Mouse (Mus musculus): Measurements from ENCODE around the gene Taar9.
A peak's percentile ranks its signal among the peaks of the same experiment; 100 is the strongest.
"Not testable (repeated sequence)": the region's sequence is repeated elsewhere in the genome, so short reads cannot be mapped to it uniquely, and the experiment has no call there.

Taar9 gene

DNA sequence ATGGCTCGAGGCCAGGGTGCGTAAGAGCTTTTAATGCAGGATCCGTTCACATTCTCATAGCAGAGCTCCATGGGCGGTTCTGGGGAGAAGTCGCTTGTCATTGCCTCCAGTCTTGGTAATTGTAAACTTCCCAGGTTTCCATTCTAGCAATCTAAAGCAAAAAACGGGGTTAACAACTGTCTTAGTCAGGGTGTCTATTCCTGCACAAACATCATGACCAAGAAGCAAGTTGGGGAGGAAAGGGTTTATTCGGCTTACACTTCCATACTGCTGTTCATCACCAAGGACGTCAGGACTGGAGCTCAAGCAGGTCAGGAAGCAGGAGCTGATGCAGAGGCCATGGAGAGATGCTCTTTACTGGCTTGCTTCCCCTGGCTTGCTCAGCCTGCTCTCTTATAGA lies at the start of gene Taar9:
Gene Taar9, minus strand, starts transcription at position 101 of the 400 bp plus-strand sequence.
- not testable (repeated sequence) for DNase-seq (ENCODE audit: low read depth, low spot score)

DNA sequence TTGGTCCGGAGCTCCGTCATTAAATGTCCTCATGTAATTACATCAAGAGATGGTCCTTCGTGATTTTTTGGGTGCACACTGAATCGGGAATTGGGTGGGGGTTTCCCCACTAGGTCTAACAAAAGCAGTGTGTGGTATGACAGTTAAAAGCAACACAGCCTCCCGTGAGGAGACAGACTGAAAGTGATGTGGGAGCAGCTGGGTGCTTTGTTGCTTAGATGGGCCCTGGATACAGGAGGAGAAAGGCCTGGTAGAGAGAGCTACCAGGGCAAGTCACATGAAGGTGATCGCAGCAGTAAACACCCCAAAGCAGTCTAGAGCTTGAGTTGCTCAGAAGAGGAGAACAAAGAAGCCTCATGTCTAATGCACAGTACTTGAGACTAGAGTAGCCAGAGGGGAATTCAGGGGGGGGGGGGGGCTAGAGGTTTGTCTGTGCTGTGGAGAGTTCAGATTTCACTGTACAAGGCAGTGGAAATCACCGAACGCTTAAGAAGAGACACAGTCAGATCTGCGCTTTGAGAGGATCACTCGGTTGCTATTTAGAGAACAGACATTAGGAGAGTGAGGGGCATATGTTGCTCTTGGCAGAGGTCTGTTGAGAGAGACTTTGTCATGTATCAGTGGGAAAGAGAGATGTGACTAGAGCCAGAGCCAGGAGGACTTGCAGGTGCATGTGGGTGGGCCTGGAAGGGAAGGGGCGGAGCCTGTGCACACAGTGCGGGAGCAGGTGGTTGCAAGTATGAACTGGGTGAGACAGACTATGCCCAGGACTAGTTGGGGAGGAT lies 49.3 kb upstream of the Taar9 start:
- no peak for DNase-seq (ENCODE audit: low read depth, low spot score)

- DNase-seq (ENCODE audit: low read depth, low spot score), result no peak
Observed at GRCm38 (mm10) chr10:24150086-24150485, 40.8 kb upstream of the Taar9 start.

DNA sequence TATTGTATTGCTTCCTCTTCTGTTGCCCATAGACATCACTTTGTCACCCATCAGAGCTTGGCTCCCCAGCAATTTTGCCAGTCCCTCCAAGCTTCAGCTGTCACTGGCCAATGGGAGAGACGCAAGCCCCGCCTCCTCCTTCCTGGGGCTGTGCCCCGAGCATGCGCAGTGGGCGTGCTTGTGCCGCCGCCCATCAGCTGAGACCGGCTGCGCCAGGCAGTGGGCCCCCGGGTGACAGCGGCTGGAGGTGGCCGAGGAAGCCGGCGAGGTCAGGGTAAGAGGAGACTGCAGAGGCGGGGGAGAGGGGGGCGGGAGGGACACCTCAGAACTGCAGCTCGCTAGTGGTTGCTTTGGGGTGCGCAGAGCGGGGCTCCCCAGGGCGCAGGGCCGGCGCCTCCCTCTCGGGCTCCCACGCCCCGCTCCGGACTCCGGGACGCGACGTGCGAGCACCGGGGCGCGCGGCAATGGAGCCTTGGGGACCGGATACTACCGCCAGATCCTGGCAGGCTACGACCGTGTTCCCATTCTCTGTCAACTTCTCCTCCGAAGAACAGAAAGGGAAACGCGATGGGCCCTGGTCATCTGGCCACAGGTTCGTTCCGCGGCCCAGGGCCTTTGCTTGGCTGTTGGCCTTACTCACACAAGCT lies 39.9 kb upstream of the Taar9 start, which contains the start of gene Stx7:
Gene Stx7, plus strand, starts transcription at position 168 of the 647 bp plus-strand sequence.
- peak; percentile 61 for DNase-seq (ENCODE audit: low read depth, low spot score)

DNA sequence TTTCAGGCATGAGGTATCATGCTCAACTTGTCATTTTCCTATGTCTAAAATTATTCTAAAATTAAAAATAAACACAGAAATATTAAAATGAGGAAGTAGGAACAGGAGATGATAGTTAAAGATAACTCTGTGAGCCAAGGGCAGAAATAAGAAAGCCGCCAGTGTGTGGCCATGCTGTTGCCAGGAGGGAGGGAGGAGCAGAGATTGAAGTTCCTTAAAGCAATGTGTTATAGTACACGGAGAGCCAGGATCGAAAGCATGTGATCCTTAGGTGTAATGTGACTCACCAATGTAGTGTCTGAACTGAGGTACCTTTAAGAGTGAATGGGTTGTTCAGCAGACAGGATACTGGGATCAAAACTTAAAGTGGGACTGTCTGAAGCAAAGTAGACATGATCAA lies 33.4 kb upstream of the Taar9 start:
- no peak for DNase-seq (ENCODE audit: low read depth, low spot score)

- no peak for DNase-seq (ENCODE audit: low read depth, low spot score)
Observed at GRCm38 (mm10) chr10:24138623-24139261, 29.4 kb upstream of the Taar9 start.

DNA sequence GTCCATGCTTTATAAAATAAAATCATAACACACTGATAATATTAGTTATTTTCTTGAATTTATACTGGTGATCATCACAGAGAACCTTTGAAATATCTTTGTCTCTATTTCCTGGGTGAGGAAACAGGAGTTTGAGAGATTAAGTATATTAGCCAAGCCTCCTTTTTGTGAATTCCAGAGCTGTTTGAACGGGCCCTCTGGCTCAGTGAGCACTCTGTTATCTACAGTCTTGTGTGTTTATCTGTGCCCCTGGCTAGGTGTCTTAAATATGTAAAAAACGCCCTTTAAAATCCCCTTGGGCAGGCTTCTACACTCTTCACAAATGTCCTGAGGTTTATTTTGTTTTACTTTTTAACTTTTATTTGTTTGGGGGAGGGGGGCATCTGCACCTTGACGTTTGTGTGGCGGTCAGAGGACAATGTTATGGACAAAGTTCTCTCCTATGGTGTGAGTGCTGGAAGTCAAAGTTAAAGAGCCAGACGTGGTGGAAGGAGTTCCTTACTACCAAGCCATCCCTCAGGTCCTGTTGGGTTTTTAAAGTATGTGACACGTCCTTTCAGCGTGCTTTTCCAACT lies 24.8 kb upstream of the Taar9 start:
- DNase-seq (ENCODE audit: low read depth, low spot score), result no peak

DNA sequence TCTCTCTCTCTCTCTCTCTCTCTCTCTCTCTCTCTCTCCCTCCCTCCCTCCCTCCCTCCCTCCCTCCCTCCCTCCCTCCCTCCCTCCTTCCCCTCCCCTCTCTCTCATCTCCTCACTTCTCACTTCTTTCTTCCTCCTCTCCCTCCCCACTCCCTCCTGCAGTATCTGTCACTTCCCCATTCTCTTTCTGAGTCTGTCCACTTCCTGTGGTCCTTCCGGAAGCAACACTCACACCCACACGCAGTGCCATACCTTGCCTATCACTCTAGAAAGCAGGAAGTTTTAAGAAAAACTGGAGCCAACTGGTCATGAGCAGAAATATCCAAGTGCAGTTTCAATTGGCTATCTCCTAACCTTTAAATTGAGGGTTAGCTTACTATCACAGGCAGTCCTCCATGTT lies 23.8 kb upstream of the Taar9 start:
- no peak for DNase-seq (ENCODE audit: low read depth, low spot score)

GRCm38 (mm10) chr10:24132273-24132672 lies 22.9 kb upstream of the Taar9 start:
- DNase-seq (ENCODE audit: low read depth, low spot score), result no peak

- no peak for DNase-seq (ENCODE audit: low read depth, low spot score)
Observed at GRCm38 (mm10) chr10:24131451-24132262, 22.3 kb upstream of the Taar9 start.

- no peak for DNase-seq (ENCODE audit: low read depth, low spot score)
Observed at GRCm38 (mm10) chr10:24111116-24111778, 1.9 kb upstream of the Taar9 start.

DNA sequence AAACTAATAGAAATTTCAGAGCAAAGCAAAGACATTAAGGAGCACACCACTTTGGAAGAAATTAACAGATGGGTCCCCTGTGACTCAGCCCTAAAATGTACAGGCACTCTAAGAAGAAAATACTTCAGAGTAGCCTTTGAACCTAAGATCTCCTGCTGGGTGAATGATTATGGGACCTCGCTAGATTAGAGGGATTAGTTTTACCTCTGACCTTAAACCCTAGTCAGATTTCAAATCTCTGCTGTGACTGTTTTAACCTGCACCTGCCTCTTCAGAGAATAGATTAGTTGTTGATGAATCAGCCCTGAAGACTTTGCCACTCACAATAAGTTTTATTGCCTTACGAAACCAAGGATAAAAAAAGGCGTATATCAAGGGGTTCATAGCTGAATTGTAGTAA lies 1.1 kb downstream of the Taar9 start:
- no peak for DNase-seq (ENCODE audit: low read depth, low spot score)

GRCm38 (mm10) chr10:24107747-24108146 lies 1.6 kb downstream of the Taar9 start:
- DNase-seq (ENCODE audit: low read depth, low spot score), result no peak

- DNase-seq (ENCODE audit: low read depth, low spot score), result not testable (repeated sequence)
Observed at GRCm38 (mm10) chr10:24103299-24103698, 6.0 kb downstream of the Taar9 start.

GRCm38 (mm10) chr10:24101812-24102211 lies 7.5 kb downstream of the Taar9 start, which contains the start of gene Taar8c:
TSS of gene Taar8c (minus strand) at chr10:24101912.
- DNase-seq (ENCODE audit: low read depth, low spot score), result not testable (repeated sequence)

- DNase-seq (ENCODE audit: low read depth, low spot score), result not testable (repeated sequence)
Observed at GRCm38 (mm10) chr10:24097010-24097409, 12.3 kb downstream of the Taar9 start.

DNA sequence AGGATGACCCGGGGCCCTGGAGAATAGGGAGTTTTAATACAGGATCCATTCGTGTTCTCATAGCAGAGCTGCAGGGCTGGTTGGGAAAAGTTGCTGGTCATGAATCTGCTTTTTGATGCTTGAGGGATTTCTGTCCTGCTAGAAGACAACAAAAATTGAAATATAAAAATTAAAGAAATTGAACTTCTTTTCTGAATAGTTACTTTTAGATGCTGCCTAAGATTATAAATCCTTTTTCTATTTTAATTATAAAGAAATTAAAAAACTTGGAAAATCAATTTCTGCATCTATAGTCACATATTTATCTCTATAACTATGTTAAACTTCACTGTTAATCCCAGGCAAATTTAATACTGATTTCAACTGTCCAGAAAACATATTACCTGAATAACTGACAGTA lies 17.1 kb downstream of the Taar9 start, which contains the start of gene Taar8b:
Gene Taar8b, minus strand, starts transcription at position 101 of the 400 bp plus-strand sequence.
- DNase-seq (ENCODE audit: low read depth, low spot score), result no peak

- no peak for DNase-seq (ENCODE audit: low read depth, low spot score)
Observed at GRCm38 (mm10) chr10:24087168-24087567, 22.2 kb downstream of the Taar9 start.

DNA sequence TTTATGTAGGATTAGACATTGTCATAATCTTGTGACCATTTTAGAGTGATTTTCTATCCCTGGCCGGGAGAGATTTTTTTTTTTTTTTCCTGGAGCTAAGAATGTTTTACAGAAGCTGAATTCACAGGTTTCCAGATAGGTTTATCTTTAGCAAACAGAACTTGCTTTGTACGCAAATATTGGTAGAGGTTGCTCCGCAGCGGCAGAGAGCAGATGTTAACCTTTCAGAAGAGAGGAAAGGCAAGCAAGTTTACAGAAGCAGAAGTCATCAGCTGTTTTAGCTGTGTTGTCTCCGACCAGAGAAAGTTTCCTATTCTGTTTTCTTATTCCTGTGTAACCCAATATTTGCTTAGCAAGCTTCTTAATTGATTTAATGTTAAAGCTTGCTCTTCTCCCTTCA lies 22.8 kb downstream of the Taar9 start:
- DNase-seq (ENCODE audit: low read depth, low spot score), result no peak

DNA sequence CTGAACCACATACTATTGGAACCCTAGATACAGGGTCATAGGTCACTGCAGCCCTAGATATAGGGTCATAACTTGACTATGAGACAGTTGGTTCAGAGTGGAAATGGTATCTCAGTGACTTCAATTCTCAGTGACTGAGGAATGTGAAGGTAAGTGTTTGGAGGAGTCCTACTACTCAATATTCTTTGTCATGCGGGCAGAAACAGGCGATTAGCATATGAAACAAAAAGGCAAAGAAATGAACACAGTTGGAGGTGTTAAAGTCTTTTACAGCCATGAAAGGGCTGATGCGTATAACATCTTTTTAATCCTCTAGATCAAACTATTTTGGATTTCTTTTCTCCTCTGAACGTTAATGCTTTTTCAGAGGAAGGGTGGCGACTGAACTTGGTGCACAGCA lies 23.4 kb downstream of the Taar9 start:
- no peak for DNase-seq (ENCODE audit: low read depth, low spot score)

- DNase-seq (ENCODE audit: low read depth, low spot score), result peak; percentile 14
Observed at GRCm38 (mm10) chr10:24080166-24080565, 29.2 kb downstream of the Taar9 start.
